Mouse (Mus musculus): ENCODE measurements around the gene Tln2.

- TF ChIP-seq CTCF (IDR thresholded peaks at IDR 0.05; ENCODE audit: insufficient read depth, low read depth, low read length) (no peak), POLR2A (IDR thresholded peaks at IDR 0.05; ENCODE audit: insufficient read depth, low read depth, low read length) (no peak)
These were observed 376.0 kb downstream of the Tln2 start for GRCm38 (mm10) chr9:67183520-67183919.

All from olfactory bulb, adult 2 months (tissue).